Mouse (Mus musculus) hindbrain, postnatal 0 days (tissue): Measurements from ENCODE around the gene Chn2. TPM values are rescaled to one million over a fixed set of nuclear protein-coding genes. Genes with fewer than 3 reads are reported as not detected.

Source experiments
- ATAC-seq: fragments of 200-750 bp; cut with Nextera tagmentation; 2 replicates; pipeline ENCODE4 v1.8.0; 2017; ENCODE audit warnings: mild to moderate bottlenecking, moderate TSS enrichment, moderate library complexity
- DNase-seq: peaks from one replicate; pipeline ENCODE4 v3.0.0-alpha.2; 2015; ENCODE audit warnings: low spot score
- H3K27ac ChIP-seq: fragments of 300-500 bp; sonication (generic); 2 replicates; pipeline ENCODE4 v1.5.1; 2014; ENCODE audit warnings: mild to moderate bottlenecking
- H3K27me3 ChIP-seq: fragments of 300-500 bp; sonication (generic); 2 replicates; pipeline ENCODE4 v1.6.1; 2014; ENCODE audit warnings: low read length, mixed read lengths; ENCODE audit not compliant: insufficient read depth
- H3K36me3 ChIP-seq: fragments of 300-500 bp; sonication (generic); 2 replicates; pipeline ENCODE4 v1.6.1; 2014; ENCODE audit warnings: low read length, mixed read lengths; ENCODE audit not compliant: insufficient read depth
- H3K4me1 ChIP-seq: fragments of 300-500 bp; sonication (generic); 2 replicates; pipeline ENCODE4 v1.6.1; 2014; ENCODE audit warnings: antibody characterized with exemption, low read length, mixed read lengths; ENCODE audit not compliant: insufficient read depth
- H3K4me2 ChIP-seq: fragments of 300-500 bp; sonication (generic); 2 replicates; pipeline ENCODE4 v1.6.1; 2014; ENCODE audit warnings: low read depth, mild to moderate bottlenecking, low read length, moderate library complexity, mixed read lengths
- H3K4me3 ChIP-seq: fragments of 300-500 bp; sonication (generic); 2 replicates; pipeline ENCODE4 v1.5.1; 2014; ENCODE audit warnings: low read length
- H3K9ac ChIP-seq: fragments of 300-500 bp; sonication (generic); replicated peaks from 2 replicates; pipeline ENCODE4 v1.6.1; 2014; ENCODE audit warnings: mild to moderate bottlenecking, low read length, moderate library complexity, mixed read lengths
- H3K9me3 ChIP-seq: fragments of 300-500 bp; sonication (generic); 2 replicates; pipeline ENCODE4 v1.6.1; 2016; ENCODE audit warnings: low read length, mixed read lengths
- CTCF ChIP-seq: IDR thresholded peaks from 2 replicates; pipeline ENCODE4 v1.5.1; 2016; ENCODE audit warnings: antibody characterized with exemption, control low read depth, low read depth
- WGBS: fragments of 180-500 bp; shearing (Covaris S2); extraction: QIAGEN DNeasy Blood & Tissue Kit; methylation state at CpG from one replicate; pipeline ENCODE4 v1.1.7; 2014; 5-methylcytosine and 5-hydroxymethylcytosine counted together
- polyA plus RNA-seq: library from polyadenylated mRNA; unstranded; fragments of >200 nt; fragmentation: Nextera tagmentation; extraction: Ambion mirVana; gene quantifications from 2 replicates; pipeline ENCODE4 v1.2.1, GENCODE M21; 2015
- total RNA-seq: library from RNA; depleted of rRNA; stranded (reverse); fragments of >200 nt; gene quantifications from 2 replicates; pipeline ENCODE4 v1.2.3, GENCODE M21; 2014

The Chn2 gene
- total and polyA plus RNA-seq, 2 experiments from 2014 or later: 21.2 to 43.8 TPM

DNA sequence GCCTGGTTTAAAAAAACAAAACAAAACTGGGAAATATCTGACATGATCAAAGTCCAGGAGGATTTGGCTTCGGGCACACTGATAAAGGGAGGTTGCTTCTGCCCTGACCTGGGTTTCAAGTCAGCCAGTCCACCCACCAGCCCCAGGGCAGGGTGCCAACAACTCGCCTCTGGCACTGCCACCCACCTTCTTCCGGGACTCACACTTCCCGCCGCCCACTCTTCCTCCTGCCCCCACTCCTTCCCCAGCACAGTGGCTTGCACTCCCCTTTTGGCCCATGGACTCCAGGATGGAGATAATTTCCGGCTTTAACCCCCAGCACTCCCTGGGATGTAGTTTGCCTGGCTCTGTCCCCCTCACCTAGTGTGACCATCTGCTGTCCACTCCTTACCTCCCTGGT is 31.4 kb downstream of the Chn2 start:
- DNase-seq: peak; percentile 47
- Histone ChIP-seq H3K4me3 (no peak overlapping the region), H3K9ac (no peak overlapping the region), H3K4me2 (no peak overlapping the region), H3K4me1 (peaks cover 11% of the 10 kb centered on the region), H3K9me3 (no peaks in the 10 kb centered on the region), H3K27me3 (no peaks in the 10 kb centered on the region), H3K36me3 (no peaks in the 10 kb centered on the region), H3K27ac (no peak overlapping the region)
- no peak for TF ChIP-seq CTCF
- 34% methylated on average over 6 of the region's 6 CpGs for WGBS
- no peak for ATAC-seq

GRCm38 (mm10) chr6:54071478-54071877 is 32.1 kb downstream of the Chn2 start:
- no peak for TF ChIP-seq CTCF
- H3K4me3 ChIP-seq: no peak overlapping the region
- ATAC-seq: no peak

GRCm38 (mm10) chr6:54074454-54074853 is 35.1 kb downstream of the Chn2 start:
- no peak overlapping the region for H3K27ac ChIP-seq
- TF ChIP-seq CTCF: no peak
- WGBS: 30% methylated on average over 4 of the region's 4 CpGs
- no peak for DNase-seq
- no peak for ATAC-seq
- no peaks in the 10 kb centered on the region for H3K36me3 ChIP-seq
- H3K4me2 ChIP-seq: no peak overlapping the region
- peaks cover 11% of the 10 kb centered on the region for H3K4me1 ChIP-seq
- H3K9ac ChIP-seq: no peak overlapping the region
- H3K9me3 ChIP-seq: no peaks in the 10 kb centered on the region
- H3K27me3 ChIP-seq: no peaks in the 10 kb centered on the region
- H3K4me3 ChIP-seq: no peak overlapping the region

More at GRCm38 (mm10) chr6:54071478-54071877, 32.1 kb downstream of the Chn2 start:
- no peak overlapping the region for H3K4me2 ChIP-seq
- no peak overlapping the region for H3K27ac ChIP-seq
- WGBS: 81% methylated on average over 4 of the region's 4 CpGs
- H3K9me3 ChIP-seq: no peaks in the 10 kb centered on the region
- no peaks in the 10 kb centered on the region for H3K27me3 ChIP-seq
- peaks cover 11% of the 10 kb centered on the region for H3K4me1 ChIP-seq
- no peak for DNase-seq
- no peaks in the 10 kb centered on the region for H3K36me3 ChIP-seq
- H3K9ac ChIP-seq: no peak overlapping the region

DNA sequence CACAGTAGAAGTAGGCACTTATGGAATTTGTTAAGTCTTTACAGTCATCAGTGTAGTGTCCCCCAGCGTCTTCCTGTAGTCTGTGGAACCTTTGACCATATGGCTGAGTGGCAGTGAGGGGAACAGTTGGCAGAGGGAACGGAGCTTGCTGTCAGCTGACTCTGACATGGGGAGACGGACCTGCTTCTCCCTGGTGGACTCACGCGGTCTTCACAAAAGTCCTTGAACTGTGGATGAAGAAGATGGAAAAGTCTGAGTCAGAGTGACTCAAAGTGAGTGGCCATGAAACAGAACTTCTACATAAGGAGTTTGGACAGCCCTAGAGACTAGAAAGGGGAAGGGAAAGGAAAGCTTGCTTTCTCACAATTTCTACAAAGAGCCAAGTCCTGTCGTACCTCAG is 36.1 kb downstream of the Chn2 start:
- no peaks in the 10 kb centered on the region for H3K27me3 ChIP-seq
- peaks cover 11% of the 10 kb centered on the region for H3K4me1 ChIP-seq
- no peak overlapping the region for H3K27ac ChIP-seq
- no peaks in the 10 kb centered on the region for H3K36me3 ChIP-seq
- H3K9me3 ChIP-seq: no peaks in the 10 kb centered on the region
- H3K4me3 ChIP-seq: no peak overlapping the region
- no peak for DNase-seq
- TF ChIP-seq CTCF: no peak
- WGBS: 69% methylated on average over 6 of the region's 6 CpGs
- ATAC-seq: no peak
- no peak overlapping the region for H3K4me2 ChIP-seq
- no peak overlapping the region for H3K9ac ChIP-seq

- 90% methylated on average over 5 of the region's 5 CpGs for WGBS
Observed at GRCm38 (mm10) chr6:54076625-54077024, 37.3 kb downstream of the Chn2 start.

GRCm38 (mm10) chr6:54078269-54078668 is 38.9 kb downstream of the Chn2 start:
- Histone ChIP-seq H3K27me3 (no peaks in the 10 kb centered on the region), H3K9ac (no peak overlapping the region), H3K4me2 (no peak overlapping the region), H3K4me3 (no peak overlapping the region), H3K9me3 (no peaks in the 10 kb centered on the region), H3K36me3 (no peaks in the 10 kb centered on the region), H3K27ac (no peak overlapping the region), H3K4me1 (peaks cover 5% of the 10 kb centered on the region; the same call in 1 of the 2 replicates)
- TF ChIP-seq CTCF: no peak
- 69% methylated on average over 2 of the region's 2 CpGs for WGBS
- ATAC-seq (no peak), DNase-seq (no peak)

More at GRCm38 (mm10) chr6:54076625-54077024, 37.3 kb downstream of the Chn2 start:
- DNase-seq (no peak), ATAC-seq (no peak)
- Histone ChIP-seq H3K27me3 (no peaks in the 10 kb centered on the region), H3K27ac (no peak overlapping the region), H3K4me3 (no peak overlapping the region), H3K9me3 (no peaks in the 10 kb centered on the region), H3K4me1 (peaks cover 5% of the 10 kb centered on the region; the same call in 1 of the 2 replicates), H3K4me2 (no peak overlapping the region), H3K36me3 (no peaks in the 10 kb centered on the region), H3K9ac (no peak overlapping the region)
- TF ChIP-seq CTCF: no peak

DNA sequence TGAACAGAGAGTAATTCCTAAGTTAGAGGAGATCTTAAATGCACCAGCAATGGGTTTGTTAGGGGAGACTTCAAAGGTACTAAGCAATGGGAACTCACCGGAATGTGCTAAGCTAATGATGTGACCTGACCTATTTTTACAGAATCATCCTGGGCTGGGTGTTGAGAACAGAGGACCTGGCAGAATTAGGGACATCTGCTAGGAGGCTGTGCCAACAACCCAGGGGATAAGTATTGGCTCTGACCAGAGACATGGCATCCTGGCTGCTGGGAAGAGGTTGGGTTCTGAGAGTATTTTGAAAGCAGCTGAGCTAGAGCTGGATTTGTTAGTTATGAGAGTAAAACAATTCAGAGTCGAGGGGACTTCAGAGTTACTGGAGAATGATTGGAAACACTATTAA is 40.5 kb downstream of the Chn2 start:
- 74% methylated on average over 2 of the region's 2 CpGs for WGBS
- Histone ChIP-seq H3K36me3 (no peaks in the 10 kb centered on the region), H3K27me3 (no peaks in the 10 kb centered on the region), H3K4me3 (no peak overlapping the region), H3K4me1 (no peaks in the 10 kb centered on the region), H3K9me3 (no peaks in the 10 kb centered on the region), H3K4me2 (no peak overlapping the region), H3K27ac (no peak overlapping the region), H3K9ac (no peak overlapping the region)
- peak; percentile 46 for DNase-seq
- no peak for TF ChIP-seq CTCF
- ATAC-seq: no peak
